In genomic region chr5:143706030-143706821, GRCm38 (mm10) we compare ENCODE assay signal across 10 mouse cellular contexts. TPM values are rescaled to one million over a fixed set of nuclear protein-coding genes. Genes with fewer than 3 reads are reported as not detected.
DNase-seq lines count a peak whose midpoint lies in the region; ATAC-seq lines count a peak whose summit lies in the region.
"Had no signal": no experiment of that assay in that cellular context is flagged by ENCODE, and none has a peak within 500 bp of the region (broad histone marks: within the 10 kb centered on the region; RNA-seq: fewer than 3 reads in every experiment).

No protein-coding gene starts in this region.

- H3K4me1 ChIP-seq in liver, embryonic 11.5 days (replicated peaks; ENCODE audit: control insufficient read depth, insufficient read depth, low read length) = peaks cover 16% of the 10 kb centered on the region
- H3K4me1 ChIP-seq in stomach, embryonic 15.5 days = no peaks in the 10 kb centered on the region

- DNase-seq in heart, adult 9 months (ENCODE audit: low spot score in 2 of 2) = peak; percentile 29 to 33
- no peak for DNase-seq in heart, adult 11 months
- no peak for DNase-seq in liver, embryonic 11.5 days (ENCODE audit: low spot score)
- DNase-seq in liver = no peak
- DNase-seq in kidney, postnatal 36 days = peak; percentile 17 to 31
- no peak for DNase-seq in urinary bladder, postnatal 14 days (ENCODE audit: low spot score)
- no peak for DNase-seq in layer of hippocampus, adult 9-11 months
- DNase-seq: lung, embryonic 14.5 days; right cerebral cortex, postnatal 14 days had no signal

- H3K9me3 ChIP-seq in liver, embryonic 11.5 days (ENCODE audit: control insufficient read depth, low read length) = no peaks in the 10 kb centered on the region
- no peaks in the 10 kb centered on the region for H3K9me3 ChIP-seq in stomach, embryonic 15.5 days

- WGBS in liver, embryonic 11.5 days = 66% methylated on average over 9 of the region's 9 CpGs
- WGBS in stomach, embryonic 15.5 days = 66% methylated on average over 9 of the region's 9 CpGs

- no peak overlapping the region for H3K4me2 ChIP-seq in liver, embryonic 11.5 days
- no peak overlapping the region for H3K4me2 ChIP-seq in stomach, embryonic 15.5 days
- H3K4me2 ChIP-seq: lung, embryonic 14.5 days had no signal

- H3K4me3 ChIP-seq in liver, embryonic 11.5 days (ENCODE audit: low read depth, low read length) = no peak overlapping the region
- no peak overlapping the region for H3K4me3 ChIP-seq in stomach, embryonic 15.5 days (replicated peaks)

- H3K36me3 ChIP-seq in liver, embryonic 11.5 days (ENCODE audit: control insufficient read depth, insufficient read depth, low read length) = peaks cover 47% of the 10 kb centered on the region
- H3K36me3 ChIP-seq in stomach, embryonic 15.5 days = peaks cover 28% of the 10 kb centered on the region

- H3K9ac ChIP-seq in liver, embryonic 11.5 days (ENCODE audit: low read depth, low read length) = peak overlapping the region; percentile 34; the same call in 1 of the 2 replicates
- no peak overlapping the region for H3K9ac ChIP-seq in stomach, embryonic 15.5 days
- H3K9ac ChIP-seq: lung, embryonic 14.5 days had no signal

- H3K27me3 ChIP-seq in liver, embryonic 11.5 days (replicated peaks; ENCODE audit: control insufficient read depth, insufficient read depth, low read length) = no peaks in the 10 kb centered on the region
- H3K27me3 ChIP-seq in stomach, embryonic 15.5 days (replicated peaks) = no peaks in the 10 kb centered on the region

- peak overlapping the region; percentile 52; the same call in 1 of the 2 replicates for H3K27ac ChIP-seq in liver, embryonic 11.5 days (ENCODE audit: low read depth, low read length)
- H3K27ac ChIP-seq in stomach, embryonic 15.5 days = 0 out of 2 replicates have a peak overlapping the region, but pooled peaks have one; percentile 18

- peak; percentile 45; the same call in 1 of the 2 replicates for ATAC-seq in liver, embryonic 11.5 days (replicated peaks; ENCODE audit: low FRiP score)
- ATAC-seq in stomach, embryonic 15.5 days (ENCODE audit: insufficient read depth, low FRiP score, low read depth) = peak; percentile 59; the same call in 1 of the 2 replicates

RNA-seq across cellular contexts. Expression of gene Usp42, which starts 25.9 kb away (rescaled TPM):
- 13.2 and 14.7 TPM in 2 replicates for polyA plus RNA-seq in liver, embryonic 11.5 days (2014; fragmentation: Nextera tagmentation; extraction: Ambion mirVana)
- 17.2 and 18.4 TPM in 2 replicates for polyA plus RNA-seq in stomach, embryonic 15.5 days (2015; fragmentation: Nextera tagmentation; extraction: Ambion mirVana)

Comparison
In these comparisons a context has a peak if more than half of its experiments do, and no peak if none do; other contexts are left out.
1. DNase-seq: peak in heart, adult 9 months (2 of 2) and kidney, postnatal 36 days (2 of 2); none in heart, adult 11 months (single experiment), liver, embryonic 11.5 days (single experiment), liver (single experiment), urinary bladder, postnatal 14 days (single experiment) and layer of hippocampus, adult 9-11 months (single experiment).